Mouse (Mus musculus): ENCODE measurements around the gene Cwf19l1. TPM values are rescaled to one million over a fixed set of nuclear protein-coding genes. Genes with fewer than 3 reads are reported as not detected.
"Not testable (repeated sequence)": the region's sequence is repeated elsewhere in the genome, so short reads cannot be mapped to it uniquely, and the experiment has no call there.

Gene Cwf19l1
- polyA plus RNA-seq, 1 experiment from 2014 or later, result 38.4 TPM

DNA sequence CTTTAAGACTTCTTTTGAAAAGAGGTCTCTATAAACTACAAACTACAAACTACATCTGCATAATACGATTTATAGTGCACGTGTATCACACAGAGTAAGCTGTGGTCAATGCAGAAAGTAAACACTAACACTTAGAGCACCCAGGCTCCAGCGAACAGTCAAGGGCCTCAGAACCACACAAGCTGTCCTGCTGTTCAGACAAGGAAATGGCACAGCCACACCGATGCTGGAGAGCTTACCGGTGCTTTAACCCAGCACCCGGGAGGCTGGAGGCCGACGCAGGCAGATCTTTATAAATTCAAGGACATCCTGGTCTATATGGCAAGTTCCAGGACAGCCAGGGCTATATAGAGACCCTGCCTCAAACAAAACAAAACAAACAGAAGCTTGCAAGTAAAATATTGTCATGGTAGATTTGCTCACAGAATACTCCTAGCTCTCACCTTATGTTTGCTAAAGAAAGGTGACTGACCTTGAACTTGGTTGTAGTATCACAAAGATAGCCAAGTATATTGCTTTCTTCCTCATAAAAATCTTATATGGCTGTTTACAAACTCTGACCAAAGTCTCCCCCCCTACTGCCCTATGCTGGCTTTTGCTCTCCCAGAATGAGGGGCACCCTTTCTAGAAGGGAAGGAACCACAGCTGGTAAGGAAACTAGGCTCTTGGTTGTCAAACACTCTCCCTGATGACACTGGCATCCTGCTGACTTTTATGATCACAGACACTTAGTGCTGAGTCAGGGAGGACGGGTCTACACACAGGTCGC is 7.8 kb downstream of the Cwf19l1 start:
- 96% methylated on average over 10 of the region's 10 CpGs for WGBS
- no peak overlapping the region for H3K4me3 ChIP-seq (replicated peaks; ENCODE audit: low read depth, low read length)
- ATAC-seq (ENCODE audit: low FRiP score, low TSS enrichment) (no peak), DNase-seq (no peak)
- no peak overlapping the region for H3K4me2 ChIP-seq (ENCODE audit: low read length)
- H3K27me3 ChIP-seq (ENCODE audit: control insufficient read depth, insufficient read depth, low read length), result no peaks in the 10 kb centered on the region
- H3K4me1 ChIP-seq (ENCODE audit: control insufficient read depth, insufficient read depth, low read length), result no peaks in the 10 kb centered on the region
- no peak overlapping the region for H3K27ac ChIP-seq (replicated peaks; ENCODE audit: low read depth, low read length)
- H3K9me3 ChIP-seq (ENCODE audit: control insufficient read depth, low read length), result no peaks in the 10 kb centered on the region
- peaks cover 88% of the 10 kb centered on the region for H3K36me3 ChIP-seq (ENCODE audit: control insufficient read depth, insufficient read depth, low read length)
- no peak overlapping the region for H3K9ac ChIP-seq (replicated peaks; ENCODE audit: low read length)

DNA sequence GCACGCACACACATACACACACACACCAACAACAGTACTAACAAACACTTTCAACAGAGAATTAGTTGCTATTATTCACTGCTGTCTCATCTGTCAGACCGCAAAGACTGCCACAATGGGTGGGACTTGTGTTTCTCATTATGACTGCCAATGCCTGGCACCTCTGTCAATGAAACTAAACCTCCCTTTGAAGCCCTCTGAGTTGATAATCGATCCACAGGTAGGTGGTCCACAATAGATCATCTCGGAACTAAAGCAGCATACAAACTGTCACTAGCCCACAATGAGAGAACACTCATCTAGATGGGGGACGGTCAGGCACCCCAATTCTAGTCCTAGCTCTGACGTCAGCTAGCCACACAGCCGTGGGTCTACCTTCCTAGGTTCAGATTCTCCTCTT is 14.5 kb downstream of the Cwf19l1 start:
- no peak for ATAC-seq (ENCODE audit: low FRiP score, low TSS enrichment)
- peaks cover 87% of the 10 kb centered on the region for H3K36me3 ChIP-seq (ENCODE audit: control insufficient read depth, insufficient read depth, low read length)

DNA sequence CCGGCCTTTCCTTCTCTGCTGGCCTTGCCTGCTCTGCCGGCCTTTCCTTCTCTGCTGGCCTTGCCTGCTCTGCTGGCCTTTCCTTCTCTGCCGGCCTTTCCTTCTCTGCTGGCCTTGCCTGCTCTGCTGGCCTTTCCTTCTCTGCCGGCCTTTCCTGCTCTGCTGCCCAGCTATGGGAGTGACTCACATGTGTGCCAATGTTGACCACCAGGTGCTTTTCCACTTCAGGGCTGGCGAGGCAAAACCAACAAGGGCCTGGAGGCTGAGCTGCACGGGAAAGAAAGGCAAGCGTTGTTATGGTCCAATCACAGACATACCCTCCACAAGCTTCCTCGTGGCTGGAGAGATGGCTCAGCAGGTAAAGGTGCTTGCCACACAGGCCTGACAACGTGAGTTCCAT is 15.0 kb downstream of the Cwf19l1 start:
- H3K9ac ChIP-seq (replicated peaks; ENCODE audit: low read length); H3K4me1 ChIP-seq (ENCODE audit: control insufficient read depth, insufficient read depth, low read length); H3K4me2 ChIP-seq (ENCODE audit: low read length); H3K27me3 ChIP-seq (ENCODE audit: control insufficient read depth, insufficient read depth, low read length); ATAC-seq (ENCODE audit: low FRiP score, low TSS enrichment); DNase-seq; H3K9me3 ChIP-seq (ENCODE audit: control insufficient read depth, low read length); H3K4me3 ChIP-seq (replicated peaks; ENCODE audit: low read depth, low read length); H3K27ac ChIP-seq (replicated peaks; ENCODE audit: low read depth, low read length): not testable (repeated sequence)
- 93% methylated on average over 7 of the region's 9 CpGs for WGBS
- H3K36me3 ChIP-seq (ENCODE audit: control insufficient read depth, insufficient read depth, low read length), result peaks cover 91% of the 10 kb centered on the region

More for the DNA sequence above, 14.5 kb downstream of the Cwf19l1 start:
- Histone ChIP-seq H3K27ac (replicated peaks; ENCODE audit: low read depth, low read length) (no peak overlapping the region), H3K4me3 (replicated peaks; ENCODE audit: low read depth, low read length) (no peak overlapping the region), H3K9ac (replicated peaks; ENCODE audit: low read length) (no peak overlapping the region), H3K27me3 (ENCODE audit: control insufficient read depth, insufficient read depth, low read length) (no peaks in the 10 kb centered on the region), H3K4me1 (ENCODE audit: control insufficient read depth, insufficient read depth, low read length) (no peaks in the 10 kb centered on the region), H3K9me3 (ENCODE audit: control insufficient read depth, low read length) (no peaks in the 10 kb centered on the region), H3K4me2 (ENCODE audit: low read length) (no peak overlapping the region)
- WGBS, result 94% methylated on average over 7 of the region's 7 CpGs
- no peak for DNase-seq

DNA sequence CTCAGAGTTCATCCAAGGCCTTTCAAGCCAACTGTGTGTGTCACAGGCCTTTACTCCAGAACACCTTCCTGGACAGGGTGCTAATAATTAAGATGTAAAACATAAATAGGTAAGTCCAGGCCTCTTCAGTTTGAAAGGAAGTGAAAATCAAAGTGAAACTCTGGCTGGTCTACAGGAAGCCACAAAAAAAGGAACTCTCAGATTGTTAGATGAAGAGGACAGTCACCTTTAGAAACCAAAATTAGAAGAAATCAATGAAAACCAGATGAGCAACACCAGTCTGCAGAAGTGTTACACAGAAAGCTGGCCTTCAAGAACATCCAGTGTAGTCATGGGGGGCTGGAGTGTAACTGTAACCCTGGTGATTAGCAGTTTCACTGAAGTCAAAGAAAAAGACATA is 17.9 kb downstream of the Cwf19l1 start:
- no peaks in the 10 kb centered on the region for H3K27me3 ChIP-seq (ENCODE audit: control insufficient read depth, insufficient read depth, low read length)
- peaks cover 88% of the 10 kb centered on the region for H3K36me3 ChIP-seq (ENCODE audit: control insufficient read depth, insufficient read depth, low read length)
- H3K9me3 ChIP-seq (ENCODE audit: control insufficient read depth, low read length), result no peaks in the 10 kb centered on the region
- ATAC-seq (ENCODE audit: low FRiP score, low TSS enrichment), result no peak
- no peak for DNase-seq
- H3K9ac ChIP-seq (replicated peaks; ENCODE audit: low read length), result no peak overlapping the region
- no peak overlapping the region for H3K4me3 ChIP-seq (replicated peaks; ENCODE audit: low read depth, low read length)
- H3K4me2 ChIP-seq (ENCODE audit: low read length), result no peak overlapping the region
- H3K4me1 ChIP-seq (ENCODE audit: control insufficient read depth, insufficient read depth, low read length), result no peaks in the 10 kb centered on the region
- H3K27ac ChIP-seq (replicated peaks; ENCODE audit: low read depth, low read length), result no peak overlapping the region

DNA sequence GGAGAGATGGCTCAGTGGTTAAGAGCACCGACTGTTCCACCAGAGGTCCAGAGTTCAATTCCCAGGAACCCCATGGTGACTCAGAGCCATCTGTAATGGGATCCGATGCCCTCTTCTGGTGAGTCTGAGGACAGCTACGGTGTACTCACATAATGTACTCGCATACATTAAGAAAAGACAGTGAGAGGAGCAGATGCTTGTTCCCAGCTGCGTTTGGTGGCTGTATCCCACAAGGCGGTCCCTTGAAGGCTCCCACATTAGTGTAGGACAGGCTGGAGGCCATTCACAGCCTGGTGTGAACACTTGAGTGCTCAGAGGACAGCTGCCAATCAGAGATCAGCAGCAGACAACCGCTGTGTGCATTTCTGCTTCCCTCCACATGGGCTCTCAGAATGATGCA is 24.0 kb downstream of the Cwf19l1 start:
- no peak overlapping the region for H3K4me2 ChIP-seq (ENCODE audit: low read length)
- H3K4me3 ChIP-seq (replicated peaks; ENCODE audit: low read depth, low read length), result no peak overlapping the region
- DNase-seq (peak; percentile 41), ATAC-seq (ENCODE audit: low FRiP score, low TSS enrichment) (no peak)
- 53% methylated on average over 7 of the region's 7 CpGs for WGBS
- H3K4me1 ChIP-seq (ENCODE audit: control insufficient read depth, insufficient read depth, low read length), result peaks cover 4% of the 10 kb centered on the region; the same call in 1 of the 2 replicates
- H3K9me3 ChIP-seq (ENCODE audit: control insufficient read depth, low read length), result no peaks in the 10 kb centered on the region
- no peak overlapping the region for H3K9ac ChIP-seq (replicated peaks; ENCODE audit: low read length)
- H3K36me3 ChIP-seq (ENCODE audit: control insufficient read depth, insufficient read depth, low read length), result peaks cover 59% of the 10 kb centered on the region
- no peaks in the 10 kb centered on the region for H3K27me3 ChIP-seq (ENCODE audit: control insufficient read depth, insufficient read depth, low read length)
- no peak overlapping the region for H3K27ac ChIP-seq (replicated peaks; ENCODE audit: low read depth, low read length)

DNA sequence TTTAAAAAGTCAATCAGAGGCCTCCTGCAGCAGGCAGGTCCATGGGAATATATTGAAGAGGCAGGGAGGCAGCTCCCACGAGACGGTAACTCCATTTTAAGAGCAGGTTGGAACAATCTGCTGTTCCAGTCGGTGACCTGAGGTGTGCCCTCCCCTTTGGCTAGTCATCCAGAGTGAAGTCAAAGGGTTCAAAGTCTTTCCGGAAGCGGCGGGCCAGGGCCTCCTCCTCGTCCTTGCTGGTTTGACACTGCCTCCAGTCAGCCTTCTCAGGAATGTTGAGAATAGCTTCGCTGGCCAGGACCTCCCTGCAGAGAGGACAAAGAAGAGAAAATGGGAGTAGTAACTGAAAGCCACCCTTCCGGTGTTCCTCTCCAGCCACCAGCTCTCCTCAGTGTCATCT is 25.3 kb downstream of the Cwf19l1 start:
- Histone ChIP-seq H3K4me2 (ENCODE audit: low read length) (no peak overlapping the region), H3K4me3 (replicated peaks; ENCODE audit: low read depth, low read length) (no peak overlapping the region), H3K27ac (replicated peaks; ENCODE audit: low read depth, low read length) (no peak overlapping the region), H3K27me3 (ENCODE audit: control insufficient read depth, insufficient read depth, low read length) (no peaks in the 10 kb centered on the region), H3K9ac (replicated peaks; ENCODE audit: low read length) (no peak overlapping the region), H3K9me3 (ENCODE audit: control insufficient read depth, low read length) (no peaks in the 10 kb centered on the region), H3K4me1 (ENCODE audit: control insufficient read depth, insufficient read depth, low read length) (peaks cover 15% of the 10 kb centered on the region), H3K36me3 (ENCODE audit: control insufficient read depth, insufficient read depth, low read length) (peaks cover 49% of the 10 kb centered on the region)
- ATAC-seq (ENCODE audit: low FRiP score, low TSS enrichment), result no peak
- 90% methylated on average over 9 of the region's 9 CpGs for WGBS
- DNase-seq, result no peak

DNA sequence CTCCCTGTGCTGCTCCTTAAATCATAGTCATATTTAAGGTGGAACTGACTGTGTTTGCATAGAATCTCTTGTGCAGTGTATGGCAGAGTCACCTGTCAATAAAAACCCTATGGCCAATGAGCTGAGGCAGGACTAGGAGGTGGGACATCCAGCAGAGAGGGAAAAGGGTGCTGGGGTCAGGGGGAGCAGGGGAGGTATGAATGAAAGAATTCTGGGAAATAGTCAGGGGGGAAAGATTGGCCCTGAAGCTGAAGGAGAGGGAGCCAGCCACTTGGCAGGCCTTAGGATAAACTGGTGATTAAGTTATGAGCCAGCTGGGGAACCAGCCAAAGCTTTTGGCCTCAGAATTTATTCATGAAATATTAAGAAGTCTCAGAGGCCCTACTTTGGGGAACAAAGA is 26.7 kb downstream of the Cwf19l1 start:
- ATAC-seq (ENCODE audit: low FRiP score, low TSS enrichment) (no peak), DNase-seq (no peak)
- Histone ChIP-seq H3K36me3 (ENCODE audit: control insufficient read depth, insufficient read depth, low read length) (peaks cover 36% of the 10 kb centered on the region), H3K4me3 (replicated peaks; ENCODE audit: low read depth, low read length) (no peak overlapping the region), H3K9ac (replicated peaks; ENCODE audit: low read length) (no peak overlapping the region), H3K9me3 (ENCODE audit: control insufficient read depth, low read length) (no peaks in the 10 kb centered on the region), H3K27me3 (ENCODE audit: control insufficient read depth, insufficient read depth, low read length) (no peaks in the 10 kb centered on the region), H3K4me1 (ENCODE audit: control insufficient read depth, insufficient read depth, low read length) (peaks cover 15% of the 10 kb centered on the region), H3K4me2 (ENCODE audit: low read length) (no peak overlapping the region), H3K27ac (replicated peaks; ENCODE audit: low read depth, low read length) (no peak overlapping the region)

DNA sequence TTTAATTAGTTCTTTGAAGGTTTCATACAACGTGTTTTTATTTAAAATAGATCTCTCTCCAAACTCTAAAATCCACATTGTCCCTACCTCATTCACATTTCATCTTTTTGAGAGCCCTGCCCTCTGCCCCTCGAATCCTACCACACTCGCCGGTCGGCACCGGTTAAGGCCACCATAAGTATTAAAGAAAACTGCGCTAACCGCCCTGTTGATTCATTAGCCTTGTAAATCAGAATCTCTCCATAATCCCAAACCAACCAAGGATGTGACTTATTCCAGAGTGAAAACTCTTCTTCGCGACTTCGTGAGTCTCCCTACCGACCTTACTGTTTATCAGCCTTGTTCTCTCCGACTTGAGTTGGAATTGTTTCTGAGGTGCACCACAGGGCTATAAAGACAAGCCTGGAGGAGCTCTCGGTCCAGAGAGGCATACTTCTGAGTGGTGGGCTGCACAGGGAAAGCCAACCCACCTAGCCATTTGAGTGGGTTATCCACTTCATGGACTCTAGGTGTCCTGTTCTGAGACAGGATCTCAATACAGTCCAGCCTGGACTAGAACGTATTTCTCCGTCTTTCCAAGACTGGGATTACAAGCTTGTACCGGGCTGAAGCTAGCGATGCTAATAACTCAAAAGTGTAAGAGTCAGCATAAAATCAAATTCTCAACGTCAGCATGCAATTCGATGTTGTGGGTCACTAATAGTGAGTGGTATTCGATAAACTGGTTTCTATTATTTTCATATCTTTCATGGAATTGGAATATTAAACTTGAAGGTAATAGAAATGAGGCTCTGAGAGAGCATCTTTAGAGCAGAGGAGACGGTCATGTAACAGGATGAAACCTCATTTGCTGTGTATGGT is 27.8 kb downstream of the Cwf19l1 start:
- H3K4me2 ChIP-seq (ENCODE audit: low read length), result peak overlapping the region; percentile 89
- WGBS, result 28% methylated on average over 22 of the region's 22 CpGs
- peak overlapping the region; percentile 62 for H3K9ac ChIP-seq (replicated peaks; ENCODE audit: low read length)

More for the DNA sequence above, 27.8 kb downstream of the Cwf19l1 start:
- peak; percentile 25; the same call in 1 of the 2 replicates for ATAC-seq (ENCODE audit: low FRiP score, low TSS enrichment)
- peak overlapping the region; percentile 85 for H3K4me3 ChIP-seq (replicated peaks; ENCODE audit: low read depth, low read length)
- DNase-seq, result peak; percentile 8
- no peaks in the 10 kb centered on the region for H3K27me3 ChIP-seq (ENCODE audit: control insufficient read depth, insufficient read depth, low read length)
- no peaks in the 10 kb centered on the region for H3K9me3 ChIP-seq (ENCODE audit: control insufficient read depth, low read length)
- H3K4me1 ChIP-seq (ENCODE audit: control insufficient read depth, insufficient read depth, low read length), result peaks cover 15% of the 10 kb centered on the region
- peaks cover 26% of the 10 kb centered on the region for H3K36me3 ChIP-seq (ENCODE audit: control insufficient read depth, insufficient read depth, low read length)
- H3K27ac ChIP-seq (replicated peaks; ENCODE audit: low read depth, low read length), result no peak overlapping the region

Data from midbrain, embryonic 14.5 days (tissue).